Mouse (Mus musculus): ENCODE data around the gene 4930524J08Rik.

4930524J08Rik gene

GRCm38 (mm10) chr5:100005896-100006295 is 27.0 kb downstream of the 4930524J08Rik start:
- DNase-seq: no peak

DNA sequence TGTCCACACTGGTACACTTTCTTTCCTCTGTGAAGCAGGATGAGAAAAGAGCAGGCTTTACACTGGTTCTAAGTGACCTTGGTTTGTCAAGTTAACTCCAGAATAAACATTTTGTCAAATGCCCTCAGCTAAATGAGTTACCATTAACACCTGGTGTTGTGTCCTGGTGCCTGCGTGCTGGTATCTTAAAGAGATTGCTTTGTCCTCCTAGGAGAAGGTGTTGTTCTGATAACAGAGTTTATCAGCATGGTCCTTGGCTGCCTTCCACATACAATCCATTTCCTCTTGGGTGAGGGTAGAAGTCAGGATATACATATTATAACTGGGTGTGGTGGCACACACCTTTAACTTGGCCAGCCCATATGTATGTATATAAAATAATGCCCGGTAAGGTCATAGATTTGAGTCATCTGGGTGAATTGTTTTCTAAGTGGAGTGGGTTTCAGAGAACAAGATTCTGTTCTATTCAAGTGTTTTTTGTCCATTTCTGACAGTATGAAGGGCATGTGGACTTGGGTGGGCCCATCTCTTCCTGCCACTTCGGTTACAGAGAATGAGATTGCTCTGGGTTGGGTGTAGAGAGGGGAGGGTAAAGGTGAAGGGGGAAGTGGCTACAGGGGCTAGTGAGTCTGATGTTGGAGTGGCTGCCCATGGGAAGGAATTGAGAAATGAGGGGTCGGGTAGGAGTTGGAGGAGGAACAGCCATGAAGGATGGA is 27.6 kb downstream of the 4930524J08Rik start:
- DNase-seq: no peak

DNA sequence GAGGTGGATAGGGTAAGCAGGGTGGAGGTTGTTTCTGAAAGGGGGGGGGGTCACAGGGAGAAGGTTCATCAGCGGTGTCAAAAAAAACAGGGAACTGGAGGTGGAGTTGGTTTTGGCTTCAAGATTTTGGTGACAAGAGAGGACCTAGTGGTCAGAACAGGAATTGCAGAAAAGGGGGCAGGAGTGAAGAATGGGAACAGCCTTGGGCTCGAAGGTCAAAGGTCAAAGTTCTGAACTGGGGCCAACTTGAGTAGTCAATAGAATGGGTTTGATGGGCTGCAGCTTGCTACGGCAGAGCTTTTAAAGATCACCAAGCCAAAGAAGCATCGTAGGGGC is 28.1 kb downstream of the 4930524J08Rik start:
- DNase-seq: no peak

- peak; percentile 9 for DNase-seq
Measured at GRCm38 (mm10) chr5:100008485-100008884, 29.6 kb downstream of the 4930524J08Rik start.

GRCm38 (mm10) chr5:100012599-100012998 is 33.7 kb downstream of the 4930524J08Rik start:
- no peak for DNase-seq

DNA sequence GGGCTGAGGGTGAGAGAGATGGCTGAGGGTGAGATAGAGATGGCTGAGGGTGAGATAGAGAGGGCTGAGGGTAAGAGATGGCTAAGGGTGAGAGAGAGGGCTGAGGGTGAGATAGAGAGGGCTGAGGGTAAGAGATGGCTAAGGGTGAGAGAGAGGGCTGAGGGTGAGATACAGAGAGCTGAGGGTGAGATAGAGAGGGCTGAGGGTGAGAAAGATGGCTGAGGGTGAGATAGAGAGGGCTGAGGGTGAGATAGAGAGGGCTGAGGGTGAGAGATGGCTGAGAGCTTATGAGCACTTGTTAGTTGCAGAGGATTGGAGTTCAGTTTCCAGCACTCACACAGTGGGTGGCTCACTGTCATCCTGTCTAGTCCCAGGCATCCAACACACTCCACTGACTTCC is 41.2 kb downstream of the 4930524J08Rik start:
- no peak for DNase-seq

DNA sequence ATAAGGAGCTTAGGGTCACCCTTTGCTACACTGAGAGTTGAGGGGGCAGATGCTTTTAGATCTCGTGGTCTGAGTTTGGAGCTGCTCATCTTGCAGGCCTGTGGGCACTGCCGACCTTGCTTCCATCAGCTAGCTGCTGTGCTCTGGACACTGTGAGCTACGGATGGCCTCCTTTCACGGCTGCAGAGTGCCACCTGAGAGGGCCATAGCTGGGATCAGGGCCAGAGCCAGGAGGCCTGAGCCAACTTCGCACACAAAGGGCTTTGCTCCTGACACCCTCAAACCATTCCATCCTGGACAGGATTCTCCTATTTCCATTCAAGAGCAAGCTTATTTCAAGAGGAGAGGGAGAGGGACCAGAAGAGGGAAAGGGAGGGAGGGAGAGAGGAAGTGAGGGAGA is 45.5 kb downstream of the 4930524J08Rik start:
- no peak for DNase-seq

DNA sequence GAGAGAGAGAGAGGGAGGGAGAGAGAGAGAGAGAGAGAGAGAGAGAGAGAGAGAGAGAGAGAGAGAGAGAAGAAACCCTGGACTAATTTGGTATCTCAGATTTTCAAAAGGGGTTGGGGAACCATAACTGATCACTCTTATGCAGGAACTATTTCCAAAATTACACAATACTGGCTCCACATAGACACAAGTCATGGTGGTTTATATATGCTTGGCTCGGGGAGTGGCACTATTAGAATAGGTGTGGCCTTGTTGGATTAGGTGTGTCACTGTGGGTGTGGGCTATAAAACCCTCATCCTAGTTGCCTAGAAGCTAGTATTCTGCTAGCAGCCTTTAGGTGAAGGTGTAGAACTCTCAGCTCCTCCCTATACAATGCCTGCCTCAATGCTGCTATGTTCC is 46.0 kb downstream of the 4930524J08Rik start:
- no peak for DNase-seq

Measured in thymus, postnatal 25 days (tissue).